Mouse (Mus musculus): ENCODE measurements around the gene Cilp.

DNA sequence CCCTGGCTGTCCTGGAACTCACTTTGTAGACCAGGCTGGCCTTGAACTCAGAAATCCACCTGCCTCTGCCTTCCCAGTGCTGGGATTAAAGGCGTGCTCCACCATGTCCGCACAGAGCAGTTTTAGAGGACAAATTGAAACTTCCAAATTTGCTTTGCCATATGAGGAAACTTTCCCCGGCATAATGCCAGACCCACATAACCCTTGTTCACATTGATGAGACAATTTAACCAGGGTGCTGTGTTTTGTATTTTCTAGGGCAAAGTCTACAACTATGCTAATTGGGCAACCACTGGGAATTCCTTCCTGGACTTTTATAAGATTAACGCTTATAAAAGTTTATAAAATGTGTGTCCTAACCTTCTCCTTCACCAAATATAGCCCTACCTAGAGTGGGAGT is 25.0 kb downstream of the Cilp start:
- TF ChIP-seq CTCF (conservative IDR thresholded peaks at IDR 0.05; ENCODE audit: insufficient read depth, insufficient read length, low read depth, low read length) (no peak), POLR2A (IDR thresholded peaks at IDR 0.05; ENCODE audit: low read depth, low read length) (no peak)
